Mouse (Mus musculus) lung, adult 18-20 months (tissue): Measurements from ENCODE around the gene Pik3cd.
"Not testable (repeated sequence)": the region's sequence is repeated elsewhere in the genome, so short reads cannot be mapped to it uniquely, and the experiment has no call there.

Experiments
- DNase-seq, 2 experiments: peaks; one replicate each; pipeline ENCODE4 v3.0.0; 2022; ENCODE audit warnings: mixed read lengths in 2 of 2

Pik3cd gene

GRCm38 (mm10) chr4:149702210-149702979, at the start of gene Pik3cd:
Gene Pik3cd (minus strand): TSS chr4:149702571.
- peak; percentile 52 to 61 for DNase-seq

DNA sequence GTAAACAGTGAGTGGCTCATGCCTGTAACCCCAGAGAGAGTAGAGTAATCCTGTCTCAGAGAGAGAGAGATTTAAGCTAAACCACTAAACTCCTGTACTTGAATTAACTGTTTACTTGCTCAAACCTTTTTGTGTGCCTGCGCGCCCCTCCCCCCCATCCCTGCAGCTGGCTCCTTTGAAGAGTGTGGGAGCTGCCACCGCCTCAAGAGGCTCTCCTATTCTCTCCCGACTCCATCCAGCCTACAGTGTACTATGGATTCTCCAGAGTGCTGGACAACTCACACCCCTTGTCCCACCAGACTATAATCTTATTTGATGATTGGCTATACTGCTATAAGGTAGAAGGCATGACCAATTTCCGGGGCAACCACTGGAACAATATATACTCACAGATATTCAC, 48.3 kb upstream of the Pik3cd start:
- no peak for DNase-seq

- not testable (repeated sequence) for DNase-seq
Measured at GRCm38 (mm10) chr4:149749663-149750015, 47.3 kb upstream of the Pik3cd start.

GRCm38 (mm10) chr4:149749003-149749662, 46.8 kb upstream of the Pik3cd start:
- no peak for DNase-seq

- DNase-seq = no peak
Measured at GRCm38 (mm10) chr4:149744119-149744518, 41.7 kb upstream of the Pik3cd start.

DNA sequence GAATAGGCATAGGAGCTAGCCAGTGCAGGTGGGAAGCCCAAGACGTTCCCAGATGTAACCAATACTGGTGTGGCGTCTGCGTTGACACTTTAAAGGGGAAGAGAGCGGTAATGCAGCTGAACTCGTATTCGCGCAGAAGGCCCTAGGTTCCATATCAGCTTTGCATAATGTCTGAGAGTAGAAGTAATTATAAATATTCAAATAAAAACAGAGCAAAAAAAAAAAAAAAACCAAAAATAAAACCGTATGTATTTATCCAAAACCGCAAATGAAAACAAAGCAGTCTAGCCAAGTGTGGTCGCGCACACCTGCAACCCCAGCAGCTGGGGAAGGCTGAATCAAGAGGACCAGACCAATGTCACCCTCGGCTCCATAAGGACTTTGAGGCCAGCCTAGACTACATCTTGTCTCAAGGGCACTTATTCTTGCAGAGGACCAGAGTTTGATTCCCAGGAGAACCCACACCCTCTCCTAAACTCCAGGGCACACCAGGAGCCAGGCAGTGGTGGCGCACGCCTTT, 39.7 kb upstream of the Pik3cd start:
- no peak for DNase-seq

- DNase-seq = no peak
Measured at GRCm38 (mm10) chr4:149740301-149740700, 37.9 kb upstream of the Pik3cd start.

GRCm38 (mm10) chr4:149739478-149739877, 37.1 kb upstream of the Pik3cd start:
- no peak for DNase-seq

- DNase-seq = peak; percentile 90 to 92
Measured at GRCm38 (mm10) chr4:149737383-149738324, 35.3 kb upstream of the Pik3cd start, which contains the start of gene Tmem201. Gene Tmem201 (minus strand): TSS chr4:149738044.

GRCm38 (mm10) chr4:149736581-149736980, 34.2 kb upstream of the Pik3cd start:
- peak in 1 of 2 experiments; percentile 45 for DNase-seq

DNA sequence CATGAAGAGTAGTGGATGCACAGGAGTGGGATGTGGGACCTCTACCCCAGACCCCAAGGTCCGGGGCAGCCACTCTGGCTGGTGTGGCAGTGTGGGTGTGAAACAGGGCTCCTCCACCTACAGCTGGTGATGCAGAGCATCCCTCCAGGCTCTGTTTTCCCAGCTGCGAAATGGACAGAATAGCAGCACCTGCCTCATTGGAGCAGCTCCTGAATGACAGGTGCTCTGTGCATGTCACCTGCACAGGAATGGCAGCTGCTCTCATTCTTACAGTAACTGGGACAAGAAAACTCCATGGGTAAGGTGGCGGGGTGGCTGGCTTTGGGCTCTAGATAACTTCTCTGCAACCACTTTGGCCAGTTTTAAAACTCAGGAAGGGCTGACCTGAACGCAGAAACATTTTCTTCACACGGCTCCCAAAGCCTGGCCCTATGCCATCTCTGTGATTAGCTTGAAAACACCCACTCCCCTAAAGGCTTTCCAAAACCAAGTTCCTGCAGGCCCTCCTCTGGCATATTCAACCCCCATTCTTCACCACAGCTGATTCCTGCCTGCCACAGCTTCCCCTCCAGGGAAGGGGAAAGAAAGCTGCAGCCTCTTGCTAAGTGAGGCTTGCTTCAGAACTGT, 33.4 kb upstream of the Pik3cd start:
- no peak for DNase-seq

- DNase-seq = no peak
Measured at GRCm38 (mm10) chr4:149734730-149735475, 32.5 kb upstream of the Pik3cd start.

DNA sequence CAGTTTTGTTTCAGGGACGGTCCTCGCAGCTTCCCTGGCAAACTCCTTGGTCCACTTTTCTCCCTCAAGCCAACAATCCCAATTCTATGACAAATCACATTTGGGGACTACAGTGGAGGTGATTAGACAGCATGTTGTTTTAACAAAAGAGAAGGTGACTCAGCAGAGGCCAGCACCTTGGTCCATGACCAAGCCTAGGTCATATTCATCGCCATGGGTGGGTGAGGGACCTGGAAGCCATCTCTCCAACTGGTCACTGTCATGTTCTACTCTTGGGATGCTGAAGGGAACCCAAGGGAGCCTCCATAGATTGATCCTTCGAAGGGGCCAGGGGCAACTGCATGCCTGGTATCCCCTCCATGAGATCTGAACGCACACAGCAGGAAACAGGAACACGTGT, 31.9 kb upstream of the Pik3cd start:
- DNase-seq = no peak

- no peak for DNase-seq
Measured at GRCm38 (mm10) chr4:149733748-149734147, 31.4 kb upstream of the Pik3cd start.

- no peak for DNase-seq
Measured at GRCm38 (mm10) chr4:149732800-149733199, 30.4 kb upstream of the Pik3cd start.

DNA sequence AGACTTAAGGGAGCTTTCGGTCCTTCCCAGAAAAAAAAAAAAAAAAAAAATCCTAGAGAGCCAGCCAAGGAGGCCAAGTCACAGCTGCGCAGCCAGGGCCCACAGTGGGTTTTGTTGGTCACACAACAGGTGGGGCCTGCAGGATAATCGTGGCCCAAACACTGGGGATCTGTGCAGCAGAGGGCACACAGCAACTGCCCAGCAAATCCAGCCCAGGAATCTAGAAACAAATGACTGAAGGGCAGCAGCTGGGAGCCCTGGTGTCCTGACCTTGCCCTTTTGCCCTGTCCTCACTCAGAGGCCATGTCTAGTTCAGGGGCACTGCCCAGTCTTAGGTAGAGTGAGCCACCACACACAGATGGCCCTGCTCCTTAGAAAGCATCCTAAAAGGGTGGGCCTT, 29.9 kb upstream of the Pik3cd start:
- no peak for DNase-seq

DNA sequence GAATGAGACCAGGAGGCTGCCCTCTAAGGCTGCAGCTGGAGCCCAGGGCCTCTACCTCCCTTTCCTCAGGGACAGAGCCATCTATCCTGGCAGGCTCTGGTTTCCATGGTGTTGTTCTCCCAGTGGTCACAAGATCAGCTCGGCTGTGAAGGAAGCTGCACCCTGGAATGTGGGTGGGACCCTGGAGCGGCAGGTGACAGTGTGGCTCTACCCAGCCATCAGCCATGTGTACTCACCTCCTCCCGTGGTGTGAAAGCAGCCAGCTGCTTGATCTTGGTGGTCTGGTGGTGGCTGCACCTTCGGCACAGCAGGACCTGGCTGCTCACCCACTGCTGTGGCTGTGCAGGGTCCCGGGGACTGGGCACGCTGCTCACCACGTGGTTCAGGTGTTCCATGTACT, 28.5 kb upstream of the Pik3cd start:
- DNase-seq = no peak

DNA sequence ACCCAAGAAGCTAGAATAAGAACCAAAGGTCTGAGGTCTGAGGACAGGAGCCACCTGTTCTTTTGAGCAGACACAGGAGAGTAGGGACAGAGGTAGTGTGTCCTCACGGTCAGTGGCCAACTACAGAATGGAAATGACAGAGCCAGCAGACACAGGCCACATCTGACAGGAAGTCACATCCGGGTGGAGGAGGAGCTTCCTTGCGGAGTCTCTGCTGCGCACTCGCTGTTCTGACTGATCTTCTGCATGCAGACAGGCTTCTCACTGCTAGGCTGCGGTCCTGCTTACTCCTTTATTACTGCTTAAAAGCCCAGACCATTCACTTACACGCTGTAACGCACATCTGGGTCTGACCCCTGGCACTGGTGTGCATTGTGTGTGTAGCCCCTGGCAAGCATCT, 26.4 kb upstream of the Pik3cd start:
- DNase-seq = peak in 1 of 2 experiments; percentile 25

- DNase-seq = no peak
Measured at GRCm38 (mm10) chr4:149727636-149728035, 25.3 kb upstream of the Pik3cd start.

- peak; percentile 60 to 69 for DNase-seq
Measured at GRCm38 (mm10) chr4:149725661-149726350, 23.4 kb upstream of the Pik3cd start.

DNA sequence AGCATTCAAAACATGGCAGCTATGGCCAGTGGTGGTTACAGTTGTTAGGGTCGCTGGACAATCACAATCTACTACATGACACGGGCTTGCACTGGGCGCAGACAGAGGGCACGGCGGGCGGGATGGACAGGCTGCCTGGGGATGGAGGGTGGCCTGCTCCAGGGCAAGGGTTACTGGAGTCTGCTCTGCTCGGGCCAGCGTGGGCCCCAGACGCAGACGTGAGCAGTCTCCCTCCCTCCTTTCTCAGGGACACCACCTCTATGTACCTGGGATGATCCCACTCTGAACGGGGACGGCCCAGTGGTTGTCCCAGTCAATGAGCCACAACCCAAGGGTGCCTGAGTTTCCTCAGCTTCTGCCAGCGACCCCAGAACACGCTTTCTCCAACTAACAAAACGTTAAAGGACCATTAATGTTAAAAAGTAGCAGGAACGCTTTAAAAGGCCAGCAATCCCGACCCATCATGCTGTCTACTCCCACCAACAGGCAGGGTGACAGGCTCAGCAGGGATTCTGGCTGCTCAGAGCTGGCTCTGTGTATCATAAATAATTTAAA, 22.6 kb upstream of the Pik3cd start:
- no peak for DNase-seq
